Mouse (Mus musculus) kidney, adult 18-20 months (tissue): ENCODE data around the gene Mcl1.
"Not testable (repeated sequence)": the region's sequence is repeated elsewhere in the genome, so short reads cannot be mapped to it uniquely, and the experiment has no call there.

Experiments
- DNase-seq: peaks from one replicate; pipeline ENCODE4 v3.0.0; 2021

Gene Mcl1

DNA sequence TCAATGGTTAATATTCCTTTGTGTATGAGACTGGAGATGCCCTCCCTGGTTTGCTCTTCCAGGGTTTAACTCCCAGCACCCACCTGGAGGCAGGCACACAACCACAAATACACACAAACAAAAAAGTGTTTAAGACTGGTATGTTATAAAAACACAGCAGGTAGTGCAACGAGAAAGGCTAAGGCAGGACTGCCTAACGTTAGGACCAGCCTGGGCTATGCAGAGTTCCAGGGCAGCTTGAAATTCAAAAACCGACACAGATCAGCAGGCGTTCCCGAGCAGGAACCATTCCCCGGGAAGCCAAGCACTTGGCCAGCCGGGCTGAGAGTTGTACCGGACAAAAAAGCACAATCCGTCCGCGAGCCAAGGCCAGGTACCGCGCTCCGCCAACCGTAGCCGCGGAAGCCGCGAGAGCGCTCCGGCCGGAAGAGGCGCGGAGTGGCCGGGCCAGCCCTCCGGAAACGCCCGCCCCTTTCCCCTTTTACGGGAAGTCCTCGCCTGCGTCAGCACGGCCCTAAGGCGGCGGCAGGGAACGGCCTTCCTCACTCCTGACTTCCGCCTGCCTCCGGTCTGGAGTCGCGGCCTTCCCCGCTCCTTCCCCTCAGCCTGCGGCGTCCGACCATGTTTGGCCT is at the start of gene Mcl1:
Gene Mcl1, plus strand, starts transcription at position 553 of the 632 bp plus-strand sequence.
- peak; percentile 94 for DNase-seq

DNA sequence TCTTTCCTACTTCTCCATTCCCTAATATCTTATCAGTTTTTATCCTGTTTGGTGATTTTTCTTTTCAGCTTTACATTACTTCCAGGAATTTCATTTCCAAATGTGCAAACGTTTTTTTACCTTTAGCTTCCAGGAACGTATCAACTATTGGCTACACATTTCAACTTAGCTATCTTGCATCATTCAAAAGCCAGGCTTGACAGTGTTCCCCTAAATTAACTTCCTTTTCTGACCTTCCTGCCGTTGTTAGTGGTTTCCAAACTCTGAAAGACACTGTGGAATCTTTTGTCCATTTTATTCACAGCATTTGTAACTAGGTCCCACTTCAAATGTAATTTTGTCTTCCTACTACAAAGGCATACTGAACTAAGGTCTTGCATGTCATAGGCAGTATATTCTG is 49.4 kb upstream of the Mcl1 start:
- DNase-seq, result no peak

DNA sequence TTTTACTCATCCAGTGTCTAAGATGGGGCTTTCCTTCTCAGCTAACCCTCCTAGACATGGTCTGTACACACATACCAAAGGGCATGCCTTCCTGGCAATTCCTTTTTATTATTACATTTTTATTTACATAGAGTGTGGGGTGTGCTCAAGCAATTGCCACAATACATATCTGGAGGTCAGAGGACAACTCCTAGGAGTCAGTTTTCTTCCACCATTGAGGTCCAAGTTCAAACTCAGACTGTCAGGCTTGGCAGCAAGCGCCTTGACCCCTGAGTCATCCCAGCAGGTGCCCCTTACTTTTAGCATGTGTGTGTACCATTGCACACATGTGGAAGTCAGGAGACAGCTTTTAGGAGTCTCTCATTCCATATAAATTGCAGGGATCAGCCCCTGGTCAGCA is 44.6 kb upstream of the Mcl1 start:
- DNase-seq, result no peak

DNA sequence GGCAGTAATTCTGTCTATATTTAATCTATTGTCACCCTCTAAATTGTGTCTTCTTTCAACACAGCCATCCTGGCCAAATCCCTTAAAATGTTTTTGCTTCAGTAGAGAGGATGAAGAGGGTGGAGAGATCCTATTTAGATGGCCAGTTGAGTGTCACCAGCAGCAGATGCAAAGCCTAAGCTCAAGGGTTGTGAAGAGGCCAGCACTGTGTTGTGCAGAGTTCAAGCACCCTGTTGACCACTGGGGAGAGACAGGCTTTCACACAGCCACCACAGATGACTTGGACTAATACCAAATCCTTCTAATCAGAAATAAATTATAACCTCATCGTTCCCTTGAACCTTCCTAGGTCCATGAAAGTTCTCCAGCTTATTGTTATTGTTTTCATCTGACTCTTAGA is 40.1 kb upstream of the Mcl1 start:
- DNase-seq, result no peak

DNA sequence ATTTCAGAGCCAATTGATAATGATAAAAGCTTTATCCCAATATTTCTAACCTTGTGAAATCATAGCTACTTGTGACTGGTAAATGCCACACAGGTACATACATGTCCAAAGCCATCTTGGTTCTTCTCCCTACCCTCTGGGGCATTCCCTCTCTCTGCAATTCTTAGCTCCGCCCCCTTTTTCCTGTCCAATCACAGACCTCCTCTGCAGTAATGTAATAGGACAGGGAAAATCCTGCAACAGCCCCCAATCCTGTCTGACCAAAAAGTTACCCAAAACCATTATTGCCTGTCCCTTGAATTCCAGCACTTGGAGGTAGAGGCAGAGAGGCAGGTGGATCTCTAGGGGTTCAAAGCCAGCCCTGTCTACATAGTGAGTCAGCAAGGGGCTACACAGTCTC is 37.3 kb upstream of the Mcl1 start:
- DNase-seq, result no peak

DNA sequence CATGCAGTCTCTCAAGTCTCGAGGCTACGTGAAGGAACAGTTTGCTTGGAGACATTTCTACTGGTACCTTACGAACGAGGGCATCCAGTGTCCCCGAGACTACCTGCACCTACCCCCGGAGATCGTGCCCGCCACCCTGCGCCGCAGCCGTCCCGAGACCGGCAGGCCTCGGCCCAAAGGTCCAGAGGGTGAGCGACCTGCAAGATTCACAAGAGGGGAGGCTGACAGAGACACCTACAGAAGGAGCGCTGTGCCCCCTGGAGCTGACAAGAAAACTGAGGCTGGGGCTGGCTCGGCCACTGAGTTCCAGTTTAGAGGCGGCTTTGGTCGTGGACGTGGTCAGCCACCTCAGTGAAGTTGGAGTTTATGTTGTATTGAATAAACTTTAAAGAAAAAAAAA is 36.2 kb upstream of the Mcl1 start:
- not testable (repeated sequence) for DNase-seq

DNA sequence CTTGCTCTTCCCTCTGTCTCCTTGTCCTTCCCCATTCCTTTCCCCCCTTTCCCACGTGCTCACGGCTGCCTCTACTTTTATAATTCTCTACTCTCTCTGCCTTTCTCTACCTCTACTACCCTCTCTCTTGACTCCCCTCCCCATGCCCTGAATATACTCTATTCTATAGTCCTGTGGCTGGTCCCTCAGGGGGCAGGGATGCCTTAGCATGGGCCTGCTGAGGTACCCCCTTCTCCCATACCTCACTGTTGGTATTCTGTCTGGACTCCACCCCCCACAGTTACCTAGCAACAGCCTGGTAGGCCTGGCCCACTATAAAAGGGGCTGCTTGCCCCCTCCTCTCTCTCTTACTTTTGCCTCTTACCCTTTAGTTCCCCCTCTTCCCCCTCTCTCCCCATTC is 35.0 kb upstream of the Mcl1 start:
- DNase-seq, result no peak

DNA sequence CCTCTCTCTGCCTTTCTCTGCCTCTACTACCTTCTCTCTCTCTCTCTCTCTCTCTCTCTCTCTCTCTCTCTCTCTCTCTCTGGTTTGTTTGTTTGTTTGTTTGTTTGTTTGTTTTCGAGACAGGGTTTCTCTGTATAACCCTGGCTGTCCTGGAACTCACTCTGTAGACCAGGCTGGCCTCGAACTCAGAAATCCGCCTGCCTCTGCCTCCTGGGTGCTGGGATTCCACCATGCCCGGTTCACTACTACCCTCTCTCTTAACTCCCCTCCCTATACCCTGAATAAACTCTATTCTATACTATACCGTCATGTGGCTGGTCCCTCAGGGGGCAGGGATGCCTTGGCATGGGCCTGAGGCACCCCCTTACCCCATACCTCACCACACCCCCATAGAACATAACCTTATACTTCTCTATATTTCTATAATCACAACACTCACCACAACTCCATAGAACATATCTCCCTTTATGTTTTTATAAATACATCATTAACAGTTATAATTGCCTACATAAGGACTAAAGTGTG is 34.5 kb upstream of the Mcl1 start:
- not testable (repeated sequence) for DNase-seq

DNA sequence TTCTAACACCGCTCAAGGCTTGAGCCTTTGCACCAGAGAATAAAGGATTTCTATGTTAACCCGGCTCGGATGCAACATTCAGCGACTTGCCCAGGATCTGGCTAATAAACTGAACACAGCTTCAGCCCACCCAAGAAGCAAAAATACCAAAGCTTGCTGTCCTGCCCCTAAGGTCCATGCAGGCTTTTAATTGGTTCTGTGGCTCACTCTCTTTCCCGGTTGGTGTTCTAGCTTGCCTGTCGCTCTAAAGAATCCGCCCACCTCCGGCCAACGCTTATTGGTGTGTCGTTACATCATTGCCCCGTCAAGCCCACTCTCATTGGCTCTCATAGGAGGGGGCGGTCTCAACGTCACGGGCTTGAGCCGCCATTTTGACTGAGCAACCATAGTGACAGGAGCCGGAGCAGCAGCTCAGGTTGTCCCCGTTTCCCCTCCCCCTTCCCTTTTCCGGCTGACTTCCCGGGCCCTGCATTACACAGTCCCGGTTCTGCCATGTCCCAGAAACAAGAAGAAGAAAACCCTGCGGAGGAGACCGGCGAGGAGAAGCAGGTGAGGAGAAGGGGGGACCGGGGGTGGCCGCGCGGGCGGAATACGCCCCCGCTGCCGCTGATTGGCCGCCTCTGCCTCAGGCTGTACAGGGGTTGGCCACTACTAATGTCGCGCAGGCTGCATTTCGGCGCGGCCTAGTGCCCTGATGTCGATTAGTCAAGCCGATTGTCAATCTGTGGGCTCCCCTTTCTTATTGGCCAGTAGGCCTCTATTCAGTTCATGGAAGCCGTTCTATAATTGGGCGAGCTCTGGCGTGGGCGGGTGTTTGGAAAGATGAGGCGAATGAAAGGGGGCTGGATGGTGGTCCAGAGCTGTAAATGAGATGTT is 33.7 kb upstream of the Mcl1 start, which contains the start of gene Ensa:
Gene Ensa, plus strand, starts transcription at position 366 of the 876 bp plus-strand sequence.
- DNase-seq, result peak; percentile 99

DNA sequence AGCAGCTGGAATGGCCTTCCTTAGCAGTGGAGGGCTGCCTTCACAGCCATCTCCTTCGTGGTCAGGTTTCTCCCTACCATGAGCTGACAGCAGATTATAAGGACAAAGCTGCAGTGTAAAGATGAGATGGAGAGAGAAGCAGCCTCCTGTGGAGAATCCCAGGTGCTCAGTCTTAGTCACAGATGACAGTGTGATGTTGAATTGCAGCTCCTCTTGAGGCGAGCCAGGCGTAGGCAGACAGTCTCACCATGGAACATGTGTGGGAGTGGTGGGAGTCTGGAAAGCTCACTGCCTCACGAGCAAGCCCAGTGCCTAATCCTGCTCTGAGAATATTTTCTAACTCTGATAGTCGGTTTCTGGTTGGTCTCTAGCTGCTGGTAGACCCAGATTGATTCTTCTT is 30.8 kb upstream of the Mcl1 start:
- DNase-seq, result no peak

DNA sequence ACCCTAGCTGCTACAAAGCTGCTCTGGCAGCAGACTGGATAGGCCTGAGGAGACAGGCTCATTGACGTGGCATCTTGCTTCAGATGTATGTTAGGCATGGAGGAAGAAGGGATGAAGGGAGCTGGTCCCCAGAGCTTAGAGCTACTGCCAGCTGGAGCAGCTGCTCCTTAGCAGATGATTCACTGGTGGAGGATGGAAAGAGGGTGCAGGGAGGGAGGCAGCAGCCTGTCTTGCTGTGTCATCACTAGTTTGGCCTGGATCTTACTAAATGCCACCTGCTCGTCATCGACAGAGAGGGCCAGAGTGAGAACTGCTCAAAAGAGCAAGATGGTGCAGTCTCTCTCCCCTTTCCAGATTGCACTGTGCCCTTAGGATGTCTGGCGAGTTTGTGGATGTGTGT is 28.8 kb upstream of the Mcl1 start:
- no peak for DNase-seq

DNA sequence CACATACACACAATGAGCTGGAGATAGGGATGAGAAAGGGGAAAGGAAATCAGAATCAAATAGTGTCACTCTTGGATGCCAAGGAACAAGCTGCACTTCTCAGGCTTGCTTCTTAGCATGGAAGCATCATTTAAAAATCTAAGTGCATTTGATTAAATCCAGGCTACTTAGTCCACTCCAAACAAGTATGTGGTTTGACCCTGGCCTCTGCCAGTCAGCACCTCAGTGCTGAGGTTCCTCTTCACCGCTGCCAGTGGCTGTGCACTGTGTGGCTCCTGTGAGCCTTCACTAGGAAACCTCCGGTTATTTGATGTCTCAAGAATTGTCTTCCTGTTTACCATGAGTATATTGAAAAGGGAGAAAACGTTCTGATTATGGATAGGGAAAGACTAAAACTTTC is 27.7 kb upstream of the Mcl1 start:
- no peak for DNase-seq

DNA sequence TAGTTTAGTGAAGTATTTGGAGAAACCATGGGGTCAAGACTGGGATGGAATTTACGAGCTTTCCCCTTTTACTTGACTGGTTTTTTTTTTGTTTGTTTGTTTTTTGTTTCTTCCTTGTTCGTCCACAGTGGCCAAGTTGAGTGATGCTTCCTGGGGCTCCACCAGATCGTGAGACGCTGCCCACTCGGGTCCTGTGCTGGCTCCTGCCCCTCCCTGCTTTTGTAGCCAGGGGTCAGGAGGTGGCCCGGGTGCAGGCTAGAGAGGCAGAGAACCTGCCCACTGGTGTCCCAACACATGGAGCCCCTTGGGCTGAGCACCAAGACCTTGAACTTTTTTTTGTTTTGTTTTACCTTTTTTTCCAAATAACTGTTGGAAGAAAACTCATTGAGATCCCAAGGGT is 27.3 kb upstream of the Mcl1 start:
- DNase-seq, result no peak

DNA sequence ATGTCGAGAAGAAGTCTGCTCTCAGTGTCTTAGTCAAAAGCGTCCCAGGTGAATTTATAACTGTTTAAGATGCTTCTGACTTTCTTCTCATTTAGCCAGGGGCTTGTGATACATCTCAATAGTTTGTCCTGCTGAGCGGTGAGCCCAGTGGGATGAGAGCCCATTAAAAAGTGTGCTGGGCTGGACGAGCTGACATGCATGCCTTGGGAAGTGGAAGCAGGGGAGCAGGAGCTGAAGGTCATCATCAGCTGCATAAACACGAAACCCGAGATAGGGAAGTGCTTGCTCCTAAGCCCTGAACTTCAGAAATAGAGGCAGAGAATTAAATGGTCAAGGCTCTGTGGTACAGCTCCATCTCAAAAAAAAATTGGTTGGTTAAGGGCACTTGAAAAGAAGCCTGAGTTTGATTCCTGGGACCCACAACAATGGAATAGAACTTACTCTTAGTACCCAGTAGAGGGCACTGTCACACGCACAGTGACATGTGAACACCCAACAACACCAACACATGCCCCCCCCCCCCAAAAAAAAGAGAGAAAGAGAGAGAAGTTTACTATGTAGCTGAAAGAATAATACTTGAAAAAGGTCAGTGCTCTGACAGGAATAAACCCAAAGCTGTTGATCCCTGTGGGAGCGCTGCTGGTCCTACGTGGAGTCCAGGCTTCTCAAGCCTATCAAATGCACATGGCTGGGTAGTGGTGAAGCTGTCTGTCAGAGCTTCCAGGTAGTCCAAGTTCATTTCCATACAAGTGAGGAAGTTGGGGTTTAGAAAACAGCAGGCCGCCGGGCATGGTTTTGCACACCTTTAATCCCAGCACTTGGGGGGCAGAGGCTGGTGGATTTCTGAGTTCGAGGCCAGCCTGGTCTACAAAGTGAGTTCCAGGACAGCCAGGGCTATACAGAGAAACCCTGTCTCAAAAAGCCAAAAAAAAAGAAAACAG is 25.7 kb upstream of the Mcl1 start:
- DNase-seq, result no peak

DNA sequence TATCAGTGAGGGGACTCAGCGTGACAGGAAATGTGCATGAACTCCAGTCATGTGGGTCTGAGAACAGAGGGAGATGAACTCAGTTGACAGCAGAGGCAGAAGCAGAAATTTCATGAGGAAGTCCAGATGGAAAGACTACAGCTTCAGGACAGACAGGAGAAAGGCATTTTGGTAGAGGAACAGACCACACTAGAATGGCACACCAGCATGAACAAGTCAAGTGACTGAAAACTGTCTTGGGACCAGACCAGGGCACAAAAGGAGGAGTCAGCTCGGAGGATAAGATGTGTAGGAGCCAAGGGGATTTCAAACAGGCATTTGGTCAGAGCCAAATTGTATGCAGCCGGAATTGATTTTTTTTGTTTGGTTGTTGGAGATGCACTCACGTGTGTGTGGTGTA is 23.0 kb upstream of the Mcl1 start:
- no peak for DNase-seq

DNA sequence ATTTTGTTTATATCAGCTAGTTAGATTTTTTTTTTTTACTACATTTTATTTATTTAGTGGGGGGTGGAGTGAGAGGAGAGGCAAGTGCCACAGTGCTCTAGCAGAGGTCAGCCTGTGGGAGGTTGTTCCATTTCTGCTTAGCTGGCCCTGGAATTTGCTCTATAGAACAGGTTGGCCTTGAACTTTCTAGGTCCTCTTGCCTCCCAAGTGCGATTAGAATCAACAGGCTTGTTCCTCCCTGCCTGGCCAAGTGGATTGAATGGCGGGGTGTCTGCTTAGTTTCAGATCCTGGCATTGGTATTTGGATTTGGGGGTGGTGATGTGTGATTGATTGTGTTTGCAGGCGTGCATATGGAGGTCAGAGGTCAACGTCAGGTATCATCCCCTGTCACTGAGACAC is 22.5 kb upstream of the Mcl1 start:
- DNase-seq, result no peak

DNA sequence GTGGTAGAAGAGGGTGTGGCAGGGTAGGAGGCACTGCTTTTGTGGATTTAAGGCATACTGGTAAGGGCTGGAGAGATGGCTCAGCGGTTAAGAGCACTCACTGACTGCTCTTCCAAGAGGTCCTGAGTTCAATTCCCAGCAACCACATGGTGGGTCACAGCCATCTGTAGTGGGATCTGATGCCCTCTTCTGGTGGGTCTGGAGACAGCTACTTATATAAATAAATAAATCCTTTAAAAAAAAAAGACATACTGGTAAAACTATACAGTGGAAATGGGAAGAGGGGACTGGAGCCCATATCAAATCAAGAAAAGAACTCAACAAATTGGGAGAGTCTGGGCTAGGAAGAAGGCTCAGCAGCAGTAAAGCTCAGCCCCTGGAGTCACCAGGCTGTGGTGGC is 18.9 kb upstream of the Mcl1 start:
- no peak for DNase-seq

DNA sequence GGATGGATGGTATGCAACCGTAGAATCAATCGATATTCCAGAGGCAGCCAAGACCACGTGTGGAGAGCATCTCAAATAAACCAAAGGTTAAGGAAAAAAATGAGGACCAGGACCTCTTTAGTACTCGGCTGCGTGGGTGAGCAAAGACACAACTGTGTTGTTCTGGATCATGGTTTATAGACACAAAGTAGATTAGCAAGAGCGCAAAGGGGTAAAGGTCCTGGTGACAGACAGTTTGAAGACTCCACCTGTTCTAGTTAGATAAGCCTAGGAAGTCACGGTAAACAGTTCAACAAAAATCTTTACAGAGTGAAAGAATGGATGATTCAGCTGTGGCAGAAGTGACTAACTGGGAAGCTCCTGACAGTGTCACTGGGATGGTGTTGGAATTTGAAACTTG is 15.5 kb upstream of the Mcl1 start:
- DNase-seq, result no peak

DNA sequence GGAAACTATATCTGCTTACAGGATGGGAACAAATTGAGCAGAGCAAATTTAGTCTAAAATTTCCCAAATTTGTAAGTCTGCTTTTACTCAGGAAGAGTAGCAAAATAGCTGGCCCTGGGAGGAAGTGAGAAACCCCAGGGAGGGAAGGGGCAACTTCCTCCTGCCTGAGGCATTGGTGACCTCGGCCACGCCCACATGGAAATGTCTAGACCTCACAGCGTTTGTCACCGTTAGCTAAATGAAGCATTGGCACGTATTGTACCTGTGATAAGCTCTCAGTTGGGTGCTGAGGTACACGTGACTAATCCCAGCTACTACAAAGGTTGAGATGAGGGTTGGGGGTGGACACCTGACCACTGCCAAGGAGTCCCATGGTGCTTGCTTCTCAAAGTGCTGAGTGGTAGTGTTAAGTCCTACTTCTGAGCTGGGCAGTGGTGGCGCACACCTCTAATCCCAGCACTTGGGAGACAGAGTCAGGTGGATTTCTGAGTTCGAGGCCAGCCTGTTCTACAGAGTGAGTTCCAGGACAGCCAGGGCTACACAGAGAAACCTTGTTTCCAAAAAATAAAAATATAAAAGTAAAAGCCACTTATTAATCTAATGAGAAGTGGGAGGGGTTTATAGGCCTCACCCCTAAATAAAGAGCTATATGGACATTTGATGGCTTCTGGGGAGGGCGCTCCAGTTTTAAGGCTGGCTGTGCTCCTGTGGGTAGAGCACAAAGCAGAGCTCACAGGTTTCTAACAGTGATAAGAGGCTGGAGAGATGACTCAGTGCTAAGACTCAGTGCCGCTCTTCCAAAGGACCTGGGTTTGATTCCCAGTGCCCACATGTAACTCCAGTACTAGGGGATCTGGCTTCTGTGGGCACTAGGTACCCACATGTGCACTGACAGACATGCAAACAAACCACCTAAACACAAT is 13.0 kb upstream of the Mcl1 start:
- DNase-seq, result no peak

DNA sequence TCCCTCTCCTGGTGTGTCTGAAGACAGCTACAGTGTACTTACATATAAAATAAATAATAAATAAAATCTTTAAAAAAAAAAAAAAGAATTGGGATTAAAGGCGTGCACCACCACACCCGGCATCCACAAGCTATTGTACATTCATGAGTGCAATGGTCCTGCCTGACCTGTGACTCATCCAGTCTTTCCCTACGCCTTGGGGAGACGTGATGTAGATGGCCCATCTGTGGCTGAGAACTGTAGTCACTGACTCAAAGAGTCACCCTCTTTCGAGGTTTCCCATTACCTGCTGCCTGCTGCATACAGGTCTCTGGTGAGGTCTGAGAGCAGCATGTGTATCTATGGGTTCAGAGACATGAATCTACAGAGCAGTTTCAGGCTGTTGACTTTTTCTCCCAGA is 10.6 kb upstream of the Mcl1 start:
- no peak for DNase-seq

DNA sequence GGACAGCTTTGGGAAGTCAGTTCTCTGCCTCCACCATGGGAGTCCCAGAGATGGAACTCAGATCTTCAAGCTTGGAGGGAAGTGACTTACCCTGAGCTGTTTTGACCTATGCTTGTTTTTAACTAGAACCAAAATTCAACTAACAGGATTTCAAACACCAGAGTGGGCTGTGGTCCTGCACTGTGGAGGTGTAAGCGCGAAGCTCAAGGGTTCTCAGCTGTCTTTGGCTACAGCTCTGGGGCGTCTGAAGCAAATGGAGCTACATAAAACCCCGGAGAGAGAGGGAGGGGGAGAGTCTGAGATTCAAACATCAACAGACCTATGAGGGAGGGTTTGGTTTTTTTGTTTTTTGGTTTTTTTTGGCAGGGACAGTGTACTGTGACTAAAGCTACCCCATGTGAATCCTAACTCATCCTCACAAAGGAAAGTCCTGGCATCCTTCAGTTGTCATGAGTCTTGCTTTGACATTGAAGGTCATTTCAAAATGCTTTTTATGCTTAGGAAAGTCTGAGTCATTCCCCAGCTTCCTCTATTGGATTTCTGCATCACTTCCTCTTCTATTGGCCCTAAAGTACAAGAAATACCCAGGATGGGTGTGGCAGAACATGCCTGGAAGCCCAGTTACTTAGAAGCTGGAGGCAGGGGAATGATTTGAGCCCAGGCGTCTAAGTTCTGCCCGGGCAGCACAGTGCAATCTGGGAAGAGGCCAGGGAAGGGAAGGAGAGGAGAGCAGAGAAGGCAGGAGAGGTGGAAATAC is 8.1 kb upstream of the Mcl1 start:
- no peak for DNase-seq
